Mouse (Mus musculus) hindbrain, embryonic 16.5 days (tissue): ENCODE measurements around the gene Amigo3. TPM values are rescaled to one million over a fixed set of nuclear protein-coding genes. Genes with fewer than 3 reads are reported as not detected.

Experiments used
- ATAC-seq: fragments of 200-750 bp; cut with Nextera tagmentation; 2 replicates; pipeline ENCODE4 v1.8.0; 2017; ENCODE audit warnings: moderate TSS enrichment, moderate library complexity
- H3K27ac ChIP-seq: fragments of 300-500 bp; sonication (generic); 2 replicates; pipeline ENCODE4 v1.5.1; 2014; ENCODE audit warnings: low read depth, mild to moderate bottlenecking, control low read depth, low read length, moderate library complexity
- H3K27me3 ChIP-seq: fragments of 300-500 bp; sonication (generic); replicated peaks from 2 replicates; pipeline ENCODE4 v1.6.1; 2014; ENCODE audit warnings: low read length; ENCODE audit not compliant: control insufficient read depth, insufficient read depth
- H3K36me3 ChIP-seq: fragments of 300-500 bp; sonication (generic); 2 replicates; pipeline ENCODE4 v1.6.1; 2014; ENCODE audit warnings: mild to moderate bottlenecking, low read length, moderate library complexity, mixed read lengths; ENCODE audit not compliant: control insufficient read depth, insufficient read depth
- H3K4me1 ChIP-seq: fragments of 300-500 bp; sonication (generic); 2 replicates; pipeline ENCODE4 v1.6.1; 2014; ENCODE audit warnings: low read depth, low read length; ENCODE audit not compliant: control insufficient read depth, insufficient read depth
- H3K4me2 ChIP-seq: fragments of 300-500 bp; sonication (generic); 2 replicates; pipeline ENCODE4 v1.6.1; 2014; ENCODE audit warnings: mild to moderate bottlenecking, low read length, control low read depth, moderate library complexity
- H3K4me3 ChIP-seq: fragments of 300-500 bp; sonication (generic); 2 replicates; pipeline ENCODE4 v1.5.1; 2014; ENCODE audit warnings: mild to moderate bottlenecking, low read length, control low read depth, moderate library complexity
- H3K9ac ChIP-seq: fragments of 300-500 bp; sonication (generic); 2 replicates; pipeline ENCODE4 v1.6.1; 2014; ENCODE audit warnings: low read depth, mild to moderate bottlenecking, control low read depth, low read length, moderate library complexity
- H3K9me3 ChIP-seq: fragments of 300-500 bp; sonication (generic); 2 replicates; pipeline ENCODE4 v1.6.1; 2014; ENCODE audit warnings: mild to moderate bottlenecking, low read length, moderate library complexity; ENCODE audit not compliant: control insufficient read depth
- WGBS: fragments of 180-500 bp; shearing (Covaris S2); extraction: QIAGEN DNeasy Blood & Tissue Kit; methylation state at CpG from one replicate; pipeline ENCODE4 v1.1.7; 2014; 5-methylcytosine and 5-hydroxymethylcytosine counted together
- polyA plus RNA-seq: library from polyadenylated mRNA; unstranded; fragments of >200 nt; fragmentation: Nextera tagmentation; extraction: Ambion mirVana; gene quantifications from 2 replicates; pipeline ENCODE4 v1.2.1, GENCODE M21; 2015

Amigo3 gene
- polyA plus RNA-seq, 1 experiment from 2014 or later = 2.1 TPM

DNA sequence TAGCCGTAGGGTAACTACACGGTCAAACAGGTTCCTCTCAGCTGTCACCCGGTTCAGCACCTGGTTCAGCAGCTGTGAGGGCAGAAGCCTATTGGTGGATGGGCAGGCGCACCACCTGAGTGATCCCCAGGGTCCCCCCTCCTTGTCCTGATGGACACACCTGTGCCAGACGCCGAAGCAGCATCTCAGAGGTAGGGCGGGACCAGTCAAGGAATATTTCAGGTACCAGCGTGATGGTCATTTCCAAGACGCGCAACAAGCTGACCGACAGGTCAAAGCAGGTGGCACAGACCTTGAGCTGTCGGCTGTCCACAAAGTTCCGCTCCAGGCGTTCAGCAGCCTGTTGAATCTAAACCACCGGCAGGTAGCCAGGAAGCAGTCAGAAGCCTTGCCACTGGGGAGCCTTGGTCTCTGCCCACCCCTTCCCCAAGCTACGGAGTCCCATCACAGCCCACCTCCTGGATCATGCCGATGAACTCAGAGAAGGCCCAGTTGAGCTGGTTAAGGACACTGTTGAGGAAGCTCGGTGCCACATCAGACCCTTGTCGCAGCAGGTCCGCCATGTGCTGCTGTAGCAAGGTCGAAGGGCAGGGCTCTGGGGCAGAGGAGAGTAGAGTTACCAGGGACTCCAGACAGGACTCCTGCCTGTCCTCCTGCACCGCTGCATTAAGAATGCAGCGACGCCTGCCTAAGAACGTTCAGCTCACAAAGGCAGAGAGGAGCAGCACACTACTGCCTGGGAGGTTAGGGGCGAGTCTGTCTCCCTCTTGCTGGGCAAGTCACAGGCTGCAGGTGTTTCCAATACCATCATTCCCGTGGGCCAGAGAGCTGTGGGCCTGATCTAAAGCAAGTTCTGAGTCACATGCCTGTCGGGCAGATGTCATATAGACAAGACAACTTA lies 3.7 kb downstream of the Amigo3 start:
- peaks cover 5% of the 10 kb centered on the region; the same call in 1 of the 2 replicates for H3K4me1 ChIP-seq
- H3K4me3 ChIP-seq = no peak overlapping the region
- peaks cover 26% of the 10 kb centered on the region for H3K36me3 ChIP-seq
- ATAC-seq = no peak
- H3K27me3 ChIP-seq = no peaks in the 10 kb centered on the region
- no peaks in the 10 kb centered on the region for H3K9me3 ChIP-seq
- 77% methylated on average over 28 of the region's 28 CpGs for WGBS
- no peak overlapping the region for H3K4me2 ChIP-seq
- no peak overlapping the region for H3K27ac ChIP-seq
- H3K9ac ChIP-seq = no peak overlapping the region

DNA sequence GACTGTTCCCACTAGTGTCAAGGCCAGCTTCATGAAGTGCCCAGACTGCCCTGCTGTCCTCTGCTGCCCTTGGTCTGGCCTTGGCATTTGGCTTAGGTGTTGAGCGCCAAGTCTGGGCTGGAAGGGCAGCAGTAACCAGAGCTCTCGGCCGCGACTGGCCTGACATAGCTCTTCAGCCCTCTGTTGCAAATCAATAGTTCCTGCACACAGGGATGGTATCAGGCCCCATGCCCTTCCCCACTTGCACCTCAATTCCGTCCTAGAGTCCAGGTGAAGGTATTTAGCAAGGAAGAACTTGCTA lies 4.3 kb downstream of the Amigo3 start:
- H3K4me2 ChIP-seq = no peak overlapping the region
- no peak for ATAC-seq
- no peak overlapping the region for H3K9ac ChIP-seq
- H3K4me1 ChIP-seq = peaks cover 5% of the 10 kb centered on the region; the same call in 1 of the 2 replicates
- peaks cover 26% of the 10 kb centered on the region for H3K36me3 ChIP-seq
- WGBS = 89% methylated on average over 5 of the region's 5 CpGs
- H3K9me3 ChIP-seq = no peaks in the 10 kb centered on the region
- H3K4me3 ChIP-seq = no peak overlapping the region
- H3K27me3 ChIP-seq = no peaks in the 10 kb centered on the region
- no peak overlapping the region for H3K27ac ChIP-seq

DNA sequence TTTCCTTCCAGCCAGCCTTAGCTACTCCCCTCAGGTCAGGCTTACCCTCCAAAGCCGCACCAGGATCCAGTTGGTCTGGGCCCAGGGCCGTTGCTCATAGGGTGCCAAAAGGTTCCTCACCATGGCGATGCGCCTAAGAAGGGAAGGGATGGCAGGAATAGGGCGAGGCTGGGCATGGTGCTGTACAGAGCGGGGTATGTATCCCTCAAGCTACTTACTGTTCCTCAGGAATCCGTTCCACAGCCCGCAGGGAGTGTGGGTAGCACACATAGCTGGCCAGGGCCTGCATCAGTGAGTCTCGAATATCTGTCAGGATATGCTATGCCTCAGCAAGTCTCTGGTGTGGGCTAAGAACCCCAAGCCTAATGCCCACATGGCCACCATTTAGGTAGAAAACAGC lies 5.3 kb downstream of the Amigo3 start:
- no peak overlapping the region for H3K27ac ChIP-seq
- ATAC-seq = no peak
- H3K4me1 ChIP-seq = no peaks in the 10 kb centered on the region
- no peak overlapping the region for H3K9ac ChIP-seq
- H3K27me3 ChIP-seq = no peaks in the 10 kb centered on the region
- no peak overlapping the region for H3K4me2 ChIP-seq
- H3K9me3 ChIP-seq = no peaks in the 10 kb centered on the region
- peaks cover 32% of the 10 kb centered on the region for H3K36me3 ChIP-seq
- 93% methylated on average over 9 of the region's 9 CpGs for WGBS
- no peak overlapping the region for H3K4me3 ChIP-seq

DNA sequence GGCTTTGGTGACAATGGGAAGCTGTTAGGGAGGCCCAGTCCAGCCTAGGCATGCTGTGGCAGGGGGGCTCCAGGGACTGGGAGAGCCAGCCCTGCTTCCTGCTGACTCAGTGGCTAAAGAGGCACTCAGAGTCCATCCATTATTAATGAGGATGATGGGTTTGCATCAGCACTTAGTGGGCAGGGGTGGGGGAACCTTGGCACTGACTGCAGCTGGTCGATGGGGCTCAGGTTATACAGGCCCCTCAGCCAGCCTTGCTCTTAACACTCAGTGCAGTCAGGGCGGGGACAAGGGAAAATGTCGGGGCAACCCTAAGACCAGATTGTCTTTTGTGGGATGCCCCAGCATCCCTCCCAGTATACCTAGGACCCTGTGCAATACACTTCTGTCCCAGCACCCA lies 9.2 kb downstream of the Amigo3 start:
- no peak for ATAC-seq
- H3K36me3 ChIP-seq = peaks cover 34% of the 10 kb centered on the region

DNA sequence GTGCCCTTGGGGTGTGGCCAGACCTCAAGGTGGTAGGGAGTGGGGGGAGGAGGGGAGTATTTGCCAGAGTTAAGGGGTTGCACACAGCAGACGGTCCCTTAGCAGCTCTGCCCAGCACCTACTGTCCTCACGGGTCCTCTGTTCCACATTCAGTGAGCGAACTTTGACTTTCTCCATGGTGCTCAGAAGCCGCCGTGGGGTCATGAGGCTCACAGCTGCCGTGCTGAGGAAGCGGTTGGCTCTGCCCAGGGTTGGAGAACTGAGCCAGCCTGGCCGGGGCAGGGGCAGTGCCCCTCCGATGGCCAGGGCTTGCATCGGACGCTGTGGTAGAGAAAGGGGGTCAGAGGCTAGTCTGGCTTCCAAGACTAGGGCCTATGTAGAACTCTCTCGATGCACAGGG lies 10.4 kb downstream of the Amigo3 start:
- 90% methylated on average over 12 of the region's 12 CpGs for WGBS
- H3K36me3 ChIP-seq = peaks cover 28% of the 10 kb centered on the region

More for the DNA sequence above, 9.2 kb downstream of the Amigo3 start:
- Histone ChIP-seq H3K9me3 (no peaks in the 10 kb centered on the region), H3K4me2 (no peak overlapping the region), H3K4me1 (no peaks in the 10 kb centered on the region), H3K4me3 (no peak overlapping the region), H3K27me3 (no peaks in the 10 kb centered on the region), H3K27ac (no peak overlapping the region), H3K9ac (no peak overlapping the region)
- WGBS = 61% methylated on average over 2 of the region's 3 CpGs

GRCm38 (mm10) chr9:108065491-108066011 lies 12.6 kb downstream of the Amigo3 start:
- Histone ChIP-seq H3K4me1 (no peaks in the 10 kb centered on the region), H3K4me3 (no peak overlapping the region), H3K4me2 (no peak overlapping the region), H3K9ac (no peak overlapping the region), H3K27me3 (no peaks in the 10 kb centered on the region), H3K9me3 (no peaks in the 10 kb centered on the region), H3K36me3 (peaks cover 24% of the 10 kb centered on the region), H3K27ac (no peak overlapping the region)
- ATAC-seq = peak; percentile 74; the same call in 1 of the 2 replicates
- 55% methylated on average over 5 of the region's 5 CpGs for WGBS

More for the DNA sequence above, 10.4 kb downstream of the Amigo3 start:
- no peaks in the 10 kb centered on the region for H3K27me3 ChIP-seq
- no peaks in the 10 kb centered on the region for H3K4me1 ChIP-seq
- no peak overlapping the region for H3K4me3 ChIP-seq
- H3K27ac ChIP-seq = no peak overlapping the region
- no peak overlapping the region for H3K9ac ChIP-seq
- H3K4me2 ChIP-seq = no peak overlapping the region
- H3K9me3 ChIP-seq = no peaks in the 10 kb centered on the region
- no peak for ATAC-seq

- Histone ChIP-seq H3K4me3 (no peak overlapping the region), H3K36me3 (peaks cover 25% of the 10 kb centered on the region), H3K9ac (no peak overlapping the region), H3K9me3 (no peaks in the 10 kb centered on the region), H3K4me1 (no peaks in the 10 kb centered on the region), H3K27me3 (no peaks in the 10 kb centered on the region), H3K4me2 (no peak overlapping the region), H3K27ac (no peak overlapping the region)
- ATAC-seq = no peak
- 83% methylated on average over 7 of the region's 7 CpGs for WGBS
These were observed 14.2 kb downstream of the Amigo3 start for GRCm38 (mm10) chr9:108067199-108067598.

DNA sequence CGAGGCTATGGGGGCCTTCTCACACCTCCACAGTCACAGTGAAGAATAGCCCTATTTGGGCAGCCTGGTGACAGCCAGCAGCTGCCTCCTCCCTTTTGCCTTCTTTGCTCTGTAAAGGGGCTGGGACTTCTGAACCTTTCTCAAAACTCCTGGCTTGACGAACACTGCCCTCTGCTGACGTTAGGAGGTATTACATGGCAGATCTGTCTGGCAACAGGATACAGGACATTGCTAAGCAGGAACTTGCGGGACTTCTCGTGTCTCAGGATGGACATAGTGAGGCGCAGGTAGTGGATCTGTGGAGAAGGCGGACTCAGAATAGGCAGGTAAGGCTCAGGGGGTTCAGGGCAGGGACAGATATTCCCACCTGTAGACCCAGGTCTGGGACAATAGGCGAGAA lies 14.9 kb downstream of the Amigo3 start:
- H3K36me3 ChIP-seq = peaks cover 21% of the 10 kb centered on the region
- no peaks in the 10 kb centered on the region for H3K4me1 ChIP-seq
- H3K9ac ChIP-seq = no peak overlapping the region
- no peaks in the 10 kb centered on the region for H3K27me3 ChIP-seq
- no peaks in the 10 kb centered on the region for H3K9me3 ChIP-seq
- no peak overlapping the region for H3K27ac ChIP-seq
- H3K4me3 ChIP-seq = no peak overlapping the region
- H3K4me2 ChIP-seq = no peak overlapping the region
- ATAC-seq = 0 out of 2 replicates have a peak, but pooled peaks have one; percentile 5
- WGBS = 22% methylated on average over 8 of the region's 8 CpGs

- no peak for ATAC-seq
- H3K36me3 ChIP-seq = peaks cover 13% of the 10 kb centered on the region; the same call in 1 of the 2 replicates
- H3K9ac ChIP-seq = no peak overlapping the region
- H3K4me1 ChIP-seq = no peaks in the 10 kb centered on the region
- no peaks in the 10 kb centered on the region for H3K9me3 ChIP-seq
- no peak overlapping the region for H3K4me2 ChIP-seq
- no peak overlapping the region for H3K4me3 ChIP-seq
- WGBS = 89% methylated on average over 9 of the region's 9 CpGs
- H3K27ac ChIP-seq = no peak overlapping the region
- H3K27me3 ChIP-seq = no peaks in the 10 kb centered on the region
These were observed 16.0 kb downstream of the Amigo3 start for GRCm38 (mm10) chr9:108069007-108069406.
